Mouse (Mus musculus) lung, postnatal 4 days (tissue): ENCODE results near the gene Qrich1.

Experiments
- DNase-seq, 2 experiments: peaks; one replicate each; pipeline ENCODE4 v3.0.0; 2021

The Qrich1 gene

DNA sequence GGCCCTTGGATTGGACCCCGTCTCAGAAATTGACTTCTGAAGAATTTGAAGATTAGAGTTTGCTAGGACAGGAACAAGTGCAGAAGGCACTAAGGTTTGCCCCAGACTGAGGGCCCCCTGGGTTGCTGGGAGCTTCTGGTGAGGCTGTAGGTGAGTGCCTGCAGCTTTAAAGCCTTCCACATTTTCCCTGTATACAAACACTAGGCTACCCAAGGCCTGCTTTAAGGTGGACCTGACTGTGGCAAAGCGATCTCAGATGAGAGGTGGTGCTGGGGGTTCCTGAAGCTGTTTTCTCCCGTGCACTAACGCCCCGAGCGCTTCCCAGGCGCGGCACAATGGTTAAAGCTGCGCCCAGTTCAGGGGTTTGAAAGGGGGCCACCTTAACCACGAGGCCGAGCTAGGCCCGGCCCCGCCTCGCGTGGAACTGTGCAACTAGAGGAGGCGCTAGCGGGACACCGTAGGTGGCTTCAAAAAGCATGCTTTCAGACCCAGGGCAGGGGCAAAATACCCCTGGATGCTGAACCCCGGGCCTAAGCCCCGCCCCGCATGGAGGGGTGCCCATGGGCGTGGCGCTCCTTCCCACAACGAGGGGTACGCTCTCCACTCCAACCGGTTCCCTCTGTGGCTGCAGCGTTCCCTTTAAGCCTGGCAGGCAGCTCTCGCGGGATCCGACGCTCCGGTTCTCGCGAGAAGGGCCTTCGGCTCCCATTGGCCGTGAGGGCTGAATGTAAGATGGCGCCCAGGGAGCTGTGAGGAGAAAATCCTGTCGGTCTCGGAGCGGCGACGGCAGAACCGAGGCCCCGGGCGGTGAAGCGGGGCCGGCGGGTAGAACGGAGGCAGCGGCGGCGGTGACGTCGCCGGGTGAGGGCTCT, at the start of gene Qrich1:
Gene Qrich1, plus strand, starts transcription at position 427 of the 872 bp plus-strand sequence.
- DNase-seq = peak; percentile 95 to 97

DNA sequence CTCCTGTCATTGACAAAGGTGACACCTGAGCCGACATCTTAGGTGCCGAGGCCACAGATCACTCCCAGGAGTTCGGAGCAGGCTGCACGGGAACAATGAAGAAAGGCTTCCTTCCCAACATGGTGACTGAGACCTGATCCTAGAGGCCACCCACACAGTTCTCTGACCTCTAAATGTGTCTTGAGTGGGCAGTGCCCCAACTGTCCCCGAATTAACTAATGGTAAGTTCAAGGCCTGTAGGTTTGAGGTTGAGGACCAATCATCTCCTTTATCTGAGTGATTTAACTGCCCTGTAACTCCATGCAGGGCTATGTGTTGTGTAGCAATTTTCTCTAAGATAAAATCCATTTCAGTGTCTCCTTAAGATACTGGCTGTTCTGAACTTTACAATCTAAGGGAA, 47.2 kb upstream of the Qrich1 start:
- no peak for DNase-seq

DNA sequence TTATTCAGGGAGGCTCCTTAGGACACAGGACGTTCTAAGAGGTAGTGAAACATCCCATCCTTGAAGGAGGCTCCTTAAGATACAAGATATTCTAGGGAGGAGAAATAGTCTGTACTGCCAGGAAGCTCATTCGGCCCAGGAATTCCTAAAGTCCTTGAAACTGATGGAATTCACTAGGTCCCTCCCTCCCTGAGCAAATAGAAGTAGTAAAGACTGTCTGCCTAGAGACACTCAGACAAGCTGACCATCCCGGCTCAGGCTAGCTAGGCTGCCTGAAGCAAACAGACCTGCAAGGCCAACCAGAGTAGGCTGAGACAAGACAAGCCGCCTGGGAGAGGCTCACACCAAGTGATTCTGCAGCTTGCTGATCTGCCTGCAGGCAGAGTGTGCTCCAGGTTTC, 46.8 kb upstream of the Qrich1 start:
- DNase-seq = no peak

DNA sequence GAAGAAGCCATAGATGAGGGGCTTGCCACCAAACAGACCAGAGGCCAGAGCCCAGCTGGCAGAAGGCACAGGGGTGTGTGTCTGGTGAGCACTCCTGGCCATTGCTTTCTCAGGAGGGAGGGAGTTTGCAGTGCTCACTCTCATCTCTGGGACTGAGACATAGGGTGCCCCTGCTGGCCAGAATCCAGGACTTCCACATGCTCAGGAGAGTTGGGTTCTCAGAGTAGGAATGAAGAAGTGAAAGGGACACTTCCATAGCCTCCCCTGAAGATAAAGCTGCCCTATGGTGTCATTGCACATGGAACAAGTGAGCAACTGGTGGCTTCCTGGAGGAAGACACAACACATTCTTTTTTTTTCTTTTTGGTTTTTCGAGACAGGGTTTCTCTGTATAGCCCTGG, 42.1 kb upstream of the Qrich1 start:
- peak in 1 of 2 experiments; percentile 20 for DNase-seq

DNA sequence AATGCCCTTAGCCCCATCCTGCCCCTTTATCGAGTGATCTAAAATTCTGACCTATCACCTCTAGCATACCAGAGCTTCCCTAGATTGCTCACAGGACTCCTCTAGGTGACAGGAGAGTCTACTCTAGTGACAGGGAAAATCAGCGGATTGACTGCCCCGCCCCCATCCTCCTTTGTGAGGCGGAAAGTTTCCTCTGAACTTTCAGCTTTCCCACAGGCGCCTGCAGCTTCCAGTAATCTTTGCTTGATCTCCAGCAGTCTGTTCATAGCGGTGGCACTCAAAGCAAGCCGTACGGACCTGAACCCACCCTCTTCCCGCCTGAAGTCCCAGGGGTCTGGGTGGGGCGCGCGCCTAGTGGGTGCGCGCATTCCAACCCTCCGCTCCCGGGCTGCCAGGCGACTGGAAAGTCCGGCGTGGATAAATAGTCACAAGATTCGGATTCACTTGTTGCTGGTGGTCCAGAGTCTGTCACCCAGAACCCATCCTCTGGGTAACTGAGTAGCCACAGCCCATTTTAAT, 37.9 kb upstream of the Qrich1 start:
- DNase-seq = peak; percentile 91 to 92

DNA sequence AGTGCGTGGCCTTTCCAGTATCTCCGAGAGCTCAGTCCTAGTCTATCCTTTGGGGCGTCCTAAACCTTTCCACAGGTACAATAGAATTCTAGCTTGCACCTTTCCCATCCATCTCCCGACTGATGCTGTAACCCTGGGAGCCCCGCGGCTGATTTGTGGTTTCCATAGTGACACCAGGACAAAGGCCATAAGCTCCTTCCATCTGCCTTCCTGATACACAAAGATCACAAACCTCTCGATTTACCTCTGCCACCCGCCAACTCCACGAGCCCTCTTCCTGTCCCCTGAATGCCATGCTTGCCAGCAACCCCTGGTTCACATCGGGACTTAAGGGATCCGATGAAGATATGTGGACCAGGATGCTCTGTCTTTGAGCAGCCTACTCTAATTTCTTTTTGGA, 37.4 kb upstream of the Qrich1 start:
- peak; percentile 24 to 29 for DNase-seq

DNA sequence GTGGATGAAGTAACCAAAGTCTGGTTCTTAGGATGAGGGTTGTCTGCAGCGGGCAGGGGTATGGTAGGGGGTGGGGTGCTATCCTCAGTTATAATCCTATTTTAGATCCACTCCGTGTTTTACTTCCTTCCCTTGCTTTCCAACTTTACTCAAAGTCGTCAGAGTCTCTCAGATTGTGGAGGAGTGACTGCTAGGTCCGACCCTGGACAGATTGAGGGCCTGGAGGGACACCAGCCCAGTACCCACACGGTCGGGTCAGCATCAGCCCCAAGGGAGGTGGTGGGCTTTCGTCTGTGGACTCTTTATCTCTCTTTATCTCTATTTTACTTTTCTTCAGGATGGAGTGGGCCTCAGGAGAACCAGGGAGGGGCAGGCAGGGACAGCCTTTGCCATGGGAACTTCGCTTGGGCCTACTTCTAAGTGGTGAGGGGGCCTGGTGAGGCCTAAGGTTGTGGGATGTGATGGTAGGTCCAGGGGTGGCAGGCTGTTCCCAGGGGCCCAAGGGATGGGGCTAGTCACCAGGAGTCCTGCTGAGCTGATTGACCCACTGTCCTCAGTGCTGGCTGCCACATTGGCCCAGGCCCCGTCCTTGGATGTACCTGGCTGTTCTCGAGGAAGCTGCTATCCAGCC, 36.8 kb upstream of the Qrich1 start, which contains the start of gene Lamb2:
Gene Lamb2, plus strand, starts transcription at position 16 of the 631 bp plus-strand sequence.
- peak; percentile 54 to 55 for DNase-seq

DNA sequence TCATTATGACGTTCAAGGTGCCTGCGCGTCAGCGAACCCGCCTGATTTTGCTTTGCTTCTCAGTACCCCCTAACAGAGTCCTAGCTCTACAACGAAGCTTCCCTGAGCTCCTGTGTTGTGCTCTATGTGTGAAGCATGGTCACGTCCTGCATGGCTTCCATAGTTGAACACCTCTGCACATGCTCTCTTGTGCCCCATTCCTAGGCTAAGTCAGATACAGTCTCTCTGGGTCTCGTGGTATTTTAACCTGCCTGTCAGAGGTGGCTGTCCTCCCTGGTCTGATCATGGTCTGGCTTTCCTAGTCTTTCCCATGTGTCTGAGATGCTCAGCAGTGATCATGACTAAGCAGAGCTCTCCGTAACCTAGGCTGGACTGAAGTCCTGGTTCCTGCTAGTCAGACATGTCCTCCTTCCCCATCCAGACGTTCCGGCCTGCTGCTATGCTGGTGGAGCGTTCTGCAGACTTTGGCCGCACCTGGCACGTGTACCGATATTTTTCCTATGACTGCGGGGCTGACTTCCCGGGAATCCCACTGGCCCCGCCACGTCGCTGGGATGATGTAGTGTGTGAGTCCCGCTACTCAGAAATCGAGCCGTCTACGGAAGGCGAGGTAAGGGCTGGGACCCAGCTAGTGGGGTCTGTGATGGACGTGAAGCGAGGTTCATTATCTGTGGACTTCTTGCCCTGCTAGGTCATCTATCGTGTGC, 35.6 kb upstream of the Qrich1 start:
- DNase-seq = no peak

DNA sequence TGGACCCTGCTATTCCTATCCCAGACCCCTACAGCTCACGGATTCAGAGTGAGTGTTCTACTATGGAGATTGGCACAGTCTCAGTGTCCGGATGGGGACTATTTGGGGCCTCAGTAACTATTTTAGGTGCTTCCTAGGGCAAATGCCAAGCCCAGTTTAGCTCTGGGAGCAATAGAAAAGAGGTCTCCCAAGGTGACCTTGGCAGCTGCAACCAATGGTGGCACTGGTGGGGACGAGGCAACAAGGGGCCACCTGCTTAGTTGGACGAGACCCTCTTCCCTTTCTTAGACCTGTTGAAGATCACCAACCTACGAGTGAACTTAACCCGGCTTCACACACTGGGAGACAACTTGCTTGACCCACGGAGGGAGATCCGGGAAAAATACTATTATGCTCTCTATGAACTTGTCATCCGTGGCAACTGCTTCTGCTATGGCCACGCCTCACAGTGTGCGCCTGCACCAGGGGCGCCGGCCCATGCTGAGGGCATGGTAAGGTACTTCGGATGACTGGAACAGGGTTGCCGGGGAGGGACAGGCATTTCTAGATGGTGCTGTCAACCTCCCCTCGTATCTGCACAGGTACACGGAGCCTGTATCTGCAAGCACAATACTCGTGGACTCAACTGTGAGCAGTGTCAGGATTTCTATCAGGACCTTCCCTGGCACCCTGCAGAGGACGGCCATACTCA, 34.9 kb upstream of the Qrich1 start:
- DNase-seq = no peak

DNA sequence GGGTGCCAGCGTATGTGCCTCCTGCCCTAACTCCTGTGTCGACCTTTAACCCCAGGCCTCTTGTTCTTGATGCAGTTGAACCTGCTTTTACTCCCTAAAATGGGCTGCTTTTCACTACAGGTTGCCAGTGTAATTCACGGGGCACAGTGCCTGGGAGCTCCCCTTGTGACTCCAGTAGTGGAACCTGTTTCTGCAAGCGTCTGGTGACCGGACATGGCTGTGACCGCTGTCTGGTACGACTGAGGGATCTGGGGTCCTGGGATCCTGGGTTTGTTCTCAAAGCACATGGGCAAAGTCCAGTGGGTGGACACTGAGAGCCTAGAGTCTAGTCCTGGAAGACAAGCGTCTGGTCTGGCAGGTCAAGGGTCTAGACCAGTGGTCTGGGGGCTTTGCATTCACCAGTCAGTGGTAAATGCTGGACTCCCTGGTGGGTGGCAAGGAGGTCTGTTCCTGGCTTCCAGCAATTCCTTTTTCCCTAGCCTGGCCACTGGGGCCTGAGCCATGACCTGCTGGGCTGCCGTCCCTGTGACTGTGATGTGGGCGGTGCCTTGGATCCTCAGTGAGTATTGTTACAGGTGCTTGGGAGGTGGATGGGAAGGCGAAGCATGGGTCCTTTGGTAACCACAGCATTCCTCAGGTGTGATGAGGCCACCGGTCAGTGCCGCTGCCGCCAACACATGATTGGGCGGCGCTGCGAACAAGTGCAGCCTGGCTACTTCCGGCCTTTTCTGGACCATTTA, 33.4 kb upstream of the Qrich1 start:
- DNase-seq = peak in 1 of 2 experiments; percentile 19

DNA sequence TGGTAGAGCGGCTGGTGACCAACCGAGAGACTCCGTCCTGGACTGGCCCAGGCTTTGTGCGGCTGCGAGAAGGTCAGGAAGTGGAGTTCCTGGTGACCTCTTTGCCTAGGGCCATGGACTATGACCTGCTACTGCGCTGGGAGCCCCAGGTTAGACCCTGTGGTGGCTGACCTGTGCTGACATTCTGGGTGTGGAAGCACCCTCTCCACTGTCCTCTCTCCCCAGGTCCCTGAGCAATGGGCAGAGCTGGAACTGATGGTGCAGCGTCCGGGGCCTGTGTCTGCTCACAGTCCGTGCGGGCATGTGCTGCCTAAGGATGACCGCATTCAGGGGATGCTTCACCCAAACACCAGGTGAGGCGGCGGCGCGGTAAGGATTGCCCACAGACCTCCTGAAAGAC, 32.6 kb upstream of the Qrich1 start:
- DNase-seq = peak in 1 of 2 experiments; percentile 21

DNA sequence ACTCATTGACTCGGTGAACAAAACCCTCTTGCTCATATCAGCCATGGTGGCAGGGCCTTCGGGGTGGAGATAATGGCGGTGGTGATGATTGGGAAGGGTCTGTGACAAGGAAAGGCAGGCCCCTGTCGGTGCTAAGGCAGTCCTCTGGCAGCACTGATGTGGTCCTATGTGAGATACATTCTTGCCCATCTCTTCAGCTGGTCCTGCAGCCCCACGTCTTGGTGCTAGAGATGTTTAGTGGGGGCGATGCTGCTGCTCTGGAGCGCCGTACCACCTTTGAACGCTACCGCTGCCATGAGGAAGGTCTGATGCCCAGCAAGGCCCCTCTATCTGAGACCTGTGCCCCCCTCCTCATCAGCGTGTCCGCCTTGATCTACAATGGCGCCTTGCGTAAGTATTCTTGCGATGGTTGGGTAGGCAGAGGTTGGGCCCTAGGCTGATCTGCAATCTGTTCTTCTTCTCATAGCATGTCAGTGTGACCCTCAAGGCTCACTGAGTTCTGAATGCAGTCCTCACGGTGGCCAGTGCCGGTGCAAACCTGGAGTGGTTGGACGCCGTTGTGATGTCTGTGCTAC, 31.2 kb upstream of the Qrich1 start:
- DNase-seq = peak in 1 of 2 experiments; percentile 21

DNA sequence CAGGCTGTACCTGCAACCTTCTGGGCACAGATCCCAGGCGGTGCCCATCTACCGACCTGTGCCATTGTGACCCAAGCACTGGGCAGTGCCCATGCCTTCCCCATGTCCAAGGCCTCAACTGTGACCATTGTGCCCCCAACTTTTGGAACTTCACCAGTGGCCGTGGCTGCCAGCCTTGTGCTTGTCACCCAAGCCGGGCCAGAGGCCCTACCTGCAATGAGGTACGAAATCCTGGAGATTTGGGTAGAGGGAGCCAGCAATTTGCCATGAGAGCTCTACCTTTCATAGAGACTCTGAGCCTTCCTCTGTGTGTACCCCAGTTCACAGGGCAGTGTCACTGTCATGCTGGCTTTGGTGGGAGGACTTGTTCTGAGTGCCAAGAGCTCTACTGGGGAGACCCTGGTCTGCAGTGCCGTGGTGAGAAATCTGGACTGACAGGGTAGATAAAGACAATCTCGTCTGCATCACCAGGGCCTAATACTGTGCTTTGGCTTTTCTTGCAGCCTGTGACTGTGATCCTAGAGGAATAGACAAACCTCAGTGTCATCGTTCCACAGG, 29.6 kb upstream of the Qrich1 start:
- no peak for DNase-seq

DNA sequence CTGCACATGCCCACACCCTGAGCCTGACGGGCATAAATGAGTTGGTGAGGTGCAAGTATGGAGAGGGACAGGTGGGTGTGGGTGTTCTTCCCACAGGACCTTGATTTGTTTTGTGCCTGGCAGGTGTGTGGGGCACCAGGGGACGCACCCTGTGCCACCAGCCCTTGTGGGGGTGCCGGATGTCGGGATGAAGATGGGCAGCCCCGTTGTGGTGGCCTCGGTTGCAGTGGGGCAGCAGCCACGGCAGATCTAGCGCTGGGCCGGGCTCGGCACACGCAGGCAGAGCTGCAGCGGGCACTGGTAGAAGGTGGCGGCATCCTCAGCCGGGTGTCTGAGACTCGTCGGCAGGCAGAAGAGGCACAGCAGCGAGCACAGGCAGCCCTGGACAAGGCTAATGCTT, 28.2 kb upstream of the Qrich1 start:
- no peak for DNase-seq

DNA sequence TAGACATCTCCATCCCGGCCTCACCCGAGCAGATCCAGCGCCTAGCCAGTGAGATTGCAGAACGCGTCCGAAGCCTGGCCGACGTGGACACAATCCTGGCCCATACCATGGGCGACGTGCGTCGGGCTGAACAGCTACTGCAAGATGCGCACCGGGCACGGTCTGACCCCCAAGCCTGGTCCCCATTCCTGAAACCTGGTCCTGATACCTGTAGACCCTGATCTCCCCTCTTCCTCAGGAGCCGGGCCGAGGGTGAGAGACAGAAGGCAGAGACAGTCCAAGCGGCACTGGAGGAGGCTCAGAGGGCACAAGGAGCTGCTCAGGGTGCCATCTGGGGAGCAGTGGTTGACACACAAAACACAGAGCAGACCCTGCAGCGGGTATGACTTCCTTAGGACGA, 27.4 kb upstream of the Qrich1 start:
- no peak for DNase-seq

DNA sequence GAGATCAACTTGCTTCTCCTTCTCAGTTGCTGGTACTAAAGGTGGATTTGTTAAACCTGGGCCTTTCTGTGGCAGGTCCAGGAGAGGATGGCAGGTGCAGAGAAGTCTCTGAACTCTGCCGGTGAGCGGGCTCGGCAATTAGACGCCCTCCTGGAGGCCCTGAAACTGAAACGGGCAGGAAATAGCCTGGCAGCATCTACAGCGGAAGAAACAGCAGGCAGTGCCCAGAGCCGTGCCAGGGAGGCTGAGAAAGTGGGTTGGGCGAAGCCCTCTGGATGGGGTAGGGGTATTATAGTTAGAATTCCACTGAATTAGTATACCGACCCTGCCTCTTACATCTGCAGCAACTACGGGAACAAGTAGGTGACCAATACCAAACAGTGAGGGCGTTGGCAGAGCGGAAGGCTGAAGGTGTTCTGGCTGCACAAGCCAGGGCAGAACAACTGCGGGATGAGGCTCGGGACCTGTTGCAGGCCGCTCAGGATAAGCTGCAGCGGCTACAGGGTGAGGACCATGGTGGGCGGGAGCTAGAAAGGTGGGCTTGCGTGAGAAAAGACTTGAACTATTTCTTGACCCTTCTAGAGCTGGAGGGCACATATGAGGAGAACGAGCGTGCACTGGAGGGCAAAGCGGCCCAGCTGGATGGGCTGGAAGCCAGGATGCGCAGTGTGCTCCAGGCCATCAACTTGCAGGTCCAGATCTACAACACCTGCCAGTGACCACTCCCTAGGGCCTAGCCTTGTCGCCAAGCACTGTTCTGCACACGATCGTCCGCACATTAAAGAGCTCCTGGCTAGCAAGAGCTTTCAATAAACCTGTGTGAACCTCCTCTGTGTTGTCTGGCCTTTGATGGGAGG, 26.7 kb upstream of the Qrich1 start:
- DNase-seq = no peak

DNA sequence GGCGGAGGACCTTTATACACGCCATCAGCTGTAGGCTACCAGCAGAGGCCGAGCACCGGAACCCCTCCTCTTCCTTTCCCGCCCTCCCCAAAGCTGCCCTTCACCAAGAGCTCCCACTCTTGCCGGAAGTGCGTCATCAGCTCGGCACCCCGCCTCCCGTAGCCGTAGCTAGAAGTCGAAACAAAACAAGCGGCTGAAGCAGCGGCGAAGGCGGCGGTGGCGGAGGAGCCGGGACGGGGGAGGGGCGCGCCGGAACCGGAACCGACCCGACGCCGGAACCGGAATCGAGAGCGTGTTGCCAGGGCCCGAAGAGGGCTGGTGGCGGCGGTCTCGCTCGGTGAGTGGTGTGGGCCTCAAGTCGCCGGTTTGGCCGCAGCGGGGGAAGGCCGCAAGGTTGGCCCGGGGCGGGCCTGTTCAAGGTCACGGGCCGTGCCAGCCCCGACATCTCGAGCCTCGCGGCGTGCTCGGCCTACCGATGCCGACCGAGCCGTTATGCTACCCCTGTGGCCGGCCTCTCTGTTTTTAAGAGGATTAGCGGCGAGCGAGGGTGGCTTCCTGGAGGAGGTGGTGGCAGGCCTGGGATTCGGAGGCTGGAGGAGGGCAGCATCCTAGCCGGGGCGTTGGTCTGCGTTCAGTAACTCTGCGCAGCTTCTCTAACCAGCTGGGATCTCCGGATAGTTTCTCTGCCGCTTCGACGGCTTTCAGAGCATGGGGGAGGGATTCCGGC, 25.9 kb upstream of the Qrich1 start, which contains the start of gene Usp19:
Gene Usp19, plus strand, starts transcription at position 44 of the 727 bp plus-strand sequence.
- peak; percentile 96 to 98 for DNase-seq

DNA sequence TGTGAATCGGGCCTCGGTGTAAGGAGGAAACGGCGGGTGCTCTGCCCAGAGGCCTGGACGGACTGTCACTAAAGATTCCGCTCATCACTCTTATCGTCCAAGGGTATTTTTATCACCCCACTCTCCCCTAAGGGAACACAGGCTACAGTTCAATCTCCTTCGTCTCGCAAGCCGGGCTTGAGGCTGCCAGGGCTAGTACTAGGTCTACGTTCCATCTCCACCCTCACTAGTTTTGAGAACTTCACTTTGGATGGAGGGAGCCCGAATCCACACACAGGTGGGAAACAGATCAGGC, 25.4 kb upstream of the Qrich1 start:
- DNase-seq = no peak

DNA sequence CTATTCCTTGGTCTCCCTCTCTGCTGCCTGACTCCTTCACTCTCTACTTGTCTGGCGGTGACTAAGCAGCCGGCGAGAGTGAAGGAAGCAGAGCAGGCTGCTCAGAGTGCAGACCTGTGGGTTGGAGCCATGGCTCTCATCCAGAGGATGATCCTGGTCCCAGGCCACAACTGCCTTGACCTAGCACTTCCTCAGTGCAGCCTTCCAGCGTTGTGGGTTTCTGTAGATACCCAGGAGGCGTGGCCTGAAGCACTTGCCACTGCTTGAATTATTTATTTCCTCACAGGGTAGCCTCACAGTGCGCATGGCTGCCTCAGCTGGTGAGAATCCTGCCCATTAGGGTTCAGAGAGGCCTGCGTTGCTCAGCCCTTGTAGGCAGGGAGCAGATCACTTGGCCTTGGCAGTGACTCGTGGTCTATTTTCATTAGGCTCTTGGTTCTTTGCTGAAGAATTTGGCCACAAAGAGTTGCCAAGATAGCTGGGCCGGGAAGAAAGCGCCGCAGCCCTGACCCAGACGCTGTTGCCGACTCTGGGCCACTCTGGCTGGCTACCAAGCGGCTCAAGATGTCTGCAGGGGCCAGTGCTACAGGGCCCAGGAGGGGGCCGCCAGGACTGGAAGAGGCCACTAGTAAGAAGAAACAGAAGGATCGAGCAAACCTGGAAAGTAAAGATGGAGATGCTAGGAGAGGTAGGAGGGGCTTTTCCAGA, 24.4 kb upstream of the Qrich1 start:
- no peak for DNase-seq
